Mouse (Mus musculus) Muller cell, postnatal 12 days (primary cell): ENCODE measurements at regions not wholly inside any gene's neighbourhood (a gene's known extent, or its start where the extent isn't known, plus 50 kb on each side); places are given as distances from the start of the nearest gene placed in this dataset.

Experiments
- DNase-seq: peaks from one replicate; pipeline ENCODE4 v3.0.0-alpha.2; 2015; ENCODE audit errors: inconsistent ontology term

- DNase-seq: no peak
These were observed 1006.2 kb upstream of the Cdh20 start for GRCm38 (mm10) chr1:103762044-103762663.

- DNase-seq: no peak
These were observed 1005.6 kb upstream of the Cdh20 start for GRCm38 (mm10) chr1:103762745-103763144.

GRCm38 (mm10) chr1:103767315-103767714 lies 1001.0 kb upstream of the Cdh20 start:
- no peak for DNase-seq

GRCm38 (mm10) chr1:103784692-103785091 lies 983.6 kb upstream of the Cdh20 start:
- DNase-seq: peak; percentile 41

- no peak for DNase-seq
These were observed 972.0 kb upstream of the Cdh20 start for GRCm38 (mm10) chr1:103796337-103796736.

- DNase-seq: peak; percentile 31
These were observed 969.0 kb upstream of the Cdh20 start for GRCm38 (mm10) chr1:103799343-103799742.

GRCm38 (mm10) chr1:103817946-103818345 lies 950.4 kb upstream of the Cdh20 start:
- DNase-seq: no peak
